Mouse (Mus musculus) kidney, postnatal 4 days (tissue): Measurements from ENCODE around the gene Chsy1.

ENCODE experiments used
- DNase-seq, 2 experiments: peaks; one replicate each; pipeline ENCODE4 v3.0.0; 2021; ENCODE audit warnings: mixed read lengths in 2 of 2

The Chsy1 gene

DNA sequence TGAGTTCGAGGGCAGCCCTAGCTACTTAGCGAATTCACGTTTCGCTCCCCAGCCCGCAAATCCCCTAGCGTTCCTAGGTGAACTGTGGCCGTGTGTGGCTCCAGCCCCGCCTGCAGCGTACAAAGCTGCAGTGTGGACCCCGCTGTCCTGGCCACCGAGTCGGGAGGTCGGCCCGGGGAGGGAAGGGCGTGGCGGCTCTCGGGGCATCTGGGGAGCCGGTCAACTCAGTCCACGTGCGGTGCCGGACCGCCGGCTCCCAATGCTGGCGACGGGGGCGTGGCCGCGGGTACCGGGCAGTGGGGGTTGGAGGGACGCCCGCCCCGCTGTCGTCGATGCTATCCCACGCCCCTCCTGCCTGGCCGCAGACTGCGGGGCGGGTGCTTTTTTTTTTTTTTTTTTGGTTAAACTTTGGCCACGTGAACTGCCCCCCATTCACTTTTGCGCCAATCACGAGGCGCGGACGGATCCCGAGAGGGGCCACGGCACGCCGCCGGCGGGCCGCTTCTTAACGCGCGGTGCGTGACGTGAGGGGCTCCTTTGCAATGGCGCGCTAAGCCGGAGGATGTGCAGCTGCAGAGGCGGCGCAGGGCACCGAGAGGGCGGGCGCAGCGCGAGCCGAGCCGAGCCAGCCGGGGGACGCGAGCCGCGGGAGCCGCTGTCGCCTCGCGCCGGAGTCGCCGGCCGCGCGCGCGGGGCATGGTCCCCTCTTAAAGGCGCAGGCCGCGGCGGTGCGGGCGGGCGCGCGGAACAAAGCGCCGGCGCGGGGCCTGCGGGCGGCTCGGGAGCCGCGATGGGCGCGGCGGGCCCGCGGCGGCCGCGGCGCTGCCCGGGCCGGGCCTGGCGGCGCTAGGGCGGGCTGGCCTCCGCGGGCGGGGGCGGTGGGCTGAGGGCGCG, at the start of gene Chsy1:
Gene Chsy1 (plus strand): TSS at position 555 of the 894 bp plus-strand sequence.
- peak; percentile 92 to 95 for DNase-seq

DNA sequence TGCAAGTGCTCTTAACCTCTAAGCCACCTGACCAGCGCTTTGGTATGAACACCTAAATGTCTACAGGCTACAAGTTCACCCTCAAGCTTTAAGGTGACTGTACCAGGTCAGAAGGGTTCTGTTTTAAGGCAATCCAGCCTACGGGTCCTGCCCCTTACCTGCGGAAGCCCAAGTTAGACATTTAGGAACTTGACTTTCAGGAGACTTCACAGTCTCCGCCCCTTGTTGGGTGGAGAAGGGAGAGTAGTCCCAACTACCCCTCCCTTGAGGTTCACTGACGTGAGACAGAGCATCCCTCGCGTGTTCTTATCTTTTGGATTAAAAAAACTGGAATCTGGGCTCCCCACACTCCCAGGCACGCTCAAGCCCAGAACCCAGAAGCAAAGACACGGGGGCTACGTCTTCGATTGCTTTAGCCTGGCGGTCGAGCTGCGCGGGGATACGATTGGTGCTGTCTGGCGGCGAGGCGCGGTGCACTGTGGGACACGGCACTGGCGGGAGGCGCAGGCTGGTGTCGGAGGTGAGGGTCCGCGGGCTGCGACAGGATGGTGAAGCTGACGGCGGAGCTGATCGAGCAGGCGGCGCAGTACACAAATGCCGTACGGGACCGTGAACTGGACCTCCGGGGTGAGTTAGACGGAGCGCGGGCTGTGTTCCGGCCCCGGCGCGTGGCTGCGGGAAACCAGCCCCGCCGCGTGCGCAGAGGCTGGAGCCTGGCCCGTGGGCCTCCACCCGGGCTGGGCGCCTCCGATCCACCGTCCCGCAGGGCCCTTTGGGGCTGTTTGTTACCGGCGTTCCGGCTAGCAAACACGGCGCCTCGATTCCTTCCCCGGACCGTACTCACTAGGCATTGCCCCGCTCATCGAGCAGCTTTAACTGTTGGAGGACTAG, 49.0 kb upstream of the Chsy1 start:
- DNase-seq = peak; percentile 92 to 94

DNA sequence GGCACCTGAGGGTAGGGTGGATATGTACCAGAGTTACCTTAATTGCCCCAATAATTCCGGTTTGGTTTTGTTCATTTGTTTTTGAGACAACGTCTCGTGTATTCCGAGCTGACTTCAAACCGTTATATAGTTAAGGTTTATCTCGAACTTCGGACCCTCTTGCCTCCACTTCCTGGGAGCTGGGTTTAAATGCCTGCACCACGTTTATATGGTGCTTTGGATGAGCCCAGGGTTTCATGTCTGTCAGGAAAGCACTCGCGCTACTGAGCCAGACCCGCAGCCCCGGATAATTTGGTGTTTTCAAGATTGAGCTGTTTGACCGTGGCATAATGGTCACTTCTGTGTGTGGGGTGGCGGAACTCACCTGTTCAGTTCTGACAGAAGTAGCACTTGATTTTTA, 48.3 kb upstream of the Chsy1 start:
- DNase-seq = no peak

DNA sequence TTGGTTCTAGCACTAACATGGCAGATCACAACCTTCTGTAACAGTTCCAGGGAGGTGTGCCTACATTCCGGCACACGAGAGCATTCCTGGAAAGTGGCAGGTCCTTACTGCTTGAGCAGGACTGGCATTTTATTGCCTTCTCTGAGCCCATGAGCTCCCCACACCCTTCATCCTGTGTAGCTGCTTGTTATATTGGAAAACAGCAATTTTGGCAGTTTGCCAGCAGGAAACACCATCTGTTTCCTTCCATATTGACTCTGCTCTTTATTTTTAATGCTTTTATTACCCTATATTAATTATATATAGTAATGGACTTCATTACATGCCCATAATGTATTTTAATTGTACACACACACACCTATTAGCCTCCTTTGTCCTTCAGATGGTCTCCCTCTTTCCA, 32.9 kb upstream of the Chsy1 start:
- DNase-seq = peak in 1 of 2 experiments; percentile 29

GRCm38 (mm10) chr7:66079364-66080230, 29.7 kb upstream of the Chsy1 start, which contains the start of gene Selenos:
Gene Selenos (plus strand): TSS chr7:66079649.
- peak; percentile 97 to 98 for DNase-seq

DNA sequence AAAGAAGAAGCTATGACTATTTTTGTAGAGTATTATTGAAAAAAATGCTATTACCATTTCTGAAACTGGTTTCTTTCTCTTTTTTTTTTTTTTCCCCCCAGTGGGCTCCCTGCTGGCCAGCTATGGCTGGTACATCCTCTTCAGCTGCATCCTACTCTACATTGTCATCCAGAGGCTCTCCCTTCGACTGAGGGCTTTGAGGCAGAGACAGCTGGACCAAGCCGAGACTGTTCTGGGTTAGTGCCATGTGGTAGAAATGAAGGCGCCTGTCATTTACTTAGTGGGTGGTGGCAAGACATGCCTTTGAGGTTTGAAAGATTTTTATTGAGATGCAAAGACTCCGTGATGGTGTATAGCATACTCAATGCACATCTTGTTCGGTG, 29.1 kb upstream of the Chsy1 start:
- DNase-seq = peak in 1 of 2 experiments; percentile 21

GRCm38 (mm10) chr7:66083757-66084156, 25.6 kb upstream of the Chsy1 start:
- no peak for DNase-seq

DNA sequence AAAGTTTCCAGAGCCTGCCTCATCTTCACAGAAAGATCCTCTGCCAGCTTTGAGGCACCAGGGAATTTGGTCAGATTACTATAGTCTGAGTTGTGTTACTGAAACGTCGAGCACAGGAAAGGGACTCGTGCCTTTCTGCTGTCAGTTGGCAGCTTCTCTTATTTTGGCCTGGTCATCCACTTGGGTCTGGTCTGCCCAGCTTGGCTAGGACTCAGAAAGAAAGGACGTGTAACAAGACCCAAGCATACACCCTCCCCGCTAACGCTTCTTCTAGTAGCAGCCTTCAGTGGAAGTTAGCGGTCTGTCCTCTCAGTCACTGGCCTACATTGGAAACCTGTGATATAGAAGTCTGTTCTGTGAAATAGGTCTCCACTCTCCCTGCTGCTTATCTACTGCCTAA, 24.8 kb upstream of the Chsy1 start:
- DNase-seq = no peak

- no peak for DNase-seq
Measured at GRCm38 (mm10) chr7:66087652-66088051, 21.7 kb upstream of the Chsy1 start.

DNA sequence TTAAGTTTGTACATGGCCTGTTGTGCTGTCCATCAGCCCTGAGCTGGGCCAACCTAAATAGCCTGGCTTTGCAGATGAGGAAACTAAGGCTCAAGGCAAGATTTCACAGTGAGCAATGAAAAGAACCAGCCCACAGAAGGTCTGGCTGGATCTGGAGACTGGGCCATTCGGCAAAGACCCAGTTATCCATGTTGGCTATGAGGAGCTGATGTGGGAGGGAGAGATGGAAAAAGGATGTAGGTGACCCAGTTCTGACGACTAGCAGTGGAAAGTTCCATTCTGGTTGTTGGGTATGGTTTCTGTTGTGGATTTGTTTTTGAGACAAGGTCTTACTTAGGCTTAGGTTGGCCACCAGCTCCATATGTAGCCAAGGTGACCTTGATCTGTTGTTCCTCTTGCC, 21.2 kb upstream of the Chsy1 start:
- DNase-seq = no peak

DNA sequence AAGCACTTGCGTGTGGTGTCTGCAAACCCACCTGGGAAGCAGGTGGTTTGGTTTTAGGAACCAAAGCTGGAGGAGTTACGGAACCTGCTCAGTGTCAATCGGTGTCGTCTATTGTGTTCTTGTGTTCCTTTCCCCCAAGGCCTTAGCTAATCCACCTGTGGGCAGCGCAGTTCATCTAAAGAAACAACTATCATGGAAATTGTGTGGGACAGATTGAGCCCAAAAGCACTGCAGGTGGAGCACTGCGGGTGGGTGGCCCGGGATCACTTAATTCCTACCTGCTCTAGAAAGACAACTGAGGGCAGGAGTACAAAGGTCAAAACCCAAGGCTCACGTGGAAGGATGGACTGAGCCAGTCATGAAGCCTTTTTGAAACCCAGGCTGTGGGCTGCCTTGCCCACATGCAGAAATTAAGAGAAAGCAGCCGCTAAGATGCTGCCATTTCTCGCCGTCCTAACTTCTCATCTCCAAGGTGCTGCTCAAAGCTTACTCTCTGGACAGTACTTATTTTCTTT, 18.6 kb upstream of the Chsy1 start:
- no peak for DNase-seq

- DNase-seq = no peak
Measured at GRCm38 (mm10) chr7:66091553-66091952, 17.8 kb upstream of the Chsy1 start.

DNA sequence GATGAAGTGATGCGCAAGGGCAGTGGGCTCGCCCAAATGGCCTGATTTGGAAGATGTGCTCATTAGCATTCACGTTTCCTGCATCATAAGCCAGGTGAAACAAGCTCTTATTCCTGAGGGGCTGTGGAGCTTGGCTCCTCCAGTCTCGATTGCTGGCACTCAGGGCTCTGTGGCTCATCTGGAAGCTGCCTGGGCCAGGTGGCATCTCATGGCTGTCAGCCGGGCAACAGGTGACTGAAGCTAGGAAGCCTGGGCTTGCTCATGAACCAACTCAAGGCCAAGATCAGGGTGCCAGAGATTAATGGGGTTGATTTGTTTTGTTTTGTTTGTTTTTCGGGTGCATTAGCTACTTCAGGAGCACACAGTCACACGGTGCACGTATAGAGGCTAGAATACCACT, 16.7 kb upstream of the Chsy1 start:
- DNase-seq = no peak

DNA sequence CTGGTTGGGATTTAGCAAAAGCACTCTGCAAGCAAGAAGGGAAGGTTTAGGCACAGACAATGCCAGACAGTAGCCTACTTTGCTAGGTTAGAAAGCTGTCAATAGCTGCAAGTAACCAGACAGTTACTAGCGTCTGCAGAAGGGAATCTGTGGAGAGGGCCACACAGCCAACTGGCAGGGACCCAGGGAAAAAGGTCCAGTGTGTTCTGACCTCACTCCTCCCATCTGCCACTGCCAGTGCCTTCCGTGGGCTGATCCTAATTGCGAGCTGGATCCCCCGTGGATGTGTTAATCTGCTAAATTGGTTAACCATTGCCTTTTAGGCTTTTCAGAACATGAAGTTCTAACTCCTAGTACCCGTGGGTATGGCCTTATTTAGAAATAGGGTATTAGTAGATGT, 15.2 kb upstream of the Chsy1 start:
- no peak for DNase-seq

DNA sequence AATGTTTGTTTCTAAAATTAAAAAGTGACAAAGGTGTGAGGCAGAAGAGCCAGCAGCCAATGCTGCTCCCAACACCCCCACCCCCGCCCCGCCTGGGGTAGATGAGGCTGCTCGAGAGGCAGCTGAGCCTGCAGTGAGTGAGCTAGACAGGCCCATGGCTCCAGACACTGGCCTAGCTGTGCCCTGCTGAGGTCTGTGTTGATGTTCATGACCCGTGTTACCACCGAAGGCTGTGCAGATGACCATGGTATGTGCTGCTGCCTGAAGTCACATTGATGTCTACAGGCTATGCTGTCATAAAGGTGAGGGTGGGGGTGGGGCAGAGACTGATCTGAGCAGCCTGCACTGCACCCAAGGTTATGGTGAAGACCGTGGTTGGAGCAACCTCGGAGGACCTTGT, 10.5 kb upstream of the Chsy1 start:
- no peak for DNase-seq

GRCm38 (mm10) chr7:66101866-66102265, 7.4 kb upstream of the Chsy1 start:
- no peak for DNase-seq

- no peak for DNase-seq
Measured at GRCm38 (mm10) chr7:66104531-66104930, 4.8 kb upstream of the Chsy1 start.

GRCm38 (mm10) chr7:66105771-66106170, 3.5 kb upstream of the Chsy1 start:
- no peak for DNase-seq

- DNase-seq = no peak
Measured at GRCm38 (mm10) chr7:66106581-66107056, 2.7 kb upstream of the Chsy1 start.

- no peak for DNase-seq
Measured at GRCm38 (mm10) chr7:66107206-66107605, 2.1 kb upstream of the Chsy1 start.

- DNase-seq = peak; percentile 39 to 56
Measured at GRCm38 (mm10) chr7:66107930-66108329, 1.4 kb upstream of the Chsy1 start.
